Comparison of ENCODE assay signal across 19 mouse cellular contexts in genomic region chr2:126475681-126476410, GRCm38 (mm10). TPM values are rescaled to one million over a fixed set of nuclear protein-coding genes. Genes with fewer than 3 reads are reported as not detected.
DNase-seq lines count a peak whose midpoint lies in the region; ATAC-seq lines count a peak whose summit lies in the region.
"Had no signal": no experiment of that assay in that cellular context is flagged by ENCODE, and none has a peak within 500 bp of the region (broad histone marks: within the 10 kb centered on the region; RNA-seq: fewer than 3 reads in every experiment).

No protein-coding gene starts in this region.

- H3K4me3 ChIP-seq in heart, embryonic 11.5 days (ENCODE audit: low read depth, low read length), result no peak overlapping the region
- no peak overlapping the region for H3K4me3 ChIP-seq in brown adipose tissue, adult 24 weeks (ENCODE audit: insufficient read depth, low read depth, low read length)
- no peak overlapping the region for H3K4me3 ChIP-seq in forebrain, embryonic 12.5 days (replicated peaks)
- H3K4me3 ChIP-seq in hindbrain, embryonic 11.5 days (ENCODE audit: low read depth, low read length), result no peak overlapping the region
- H3K4me3 ChIP-seq: embryonic facial prominence, embryonic 13.5 days; forebrain, embryonic 13.5 days; heart, embryonic 13.5 days; hindbrain, embryonic 13.5 days; lung, embryonic 15.5 days; midbrain, embryonic 15.5 days had no signal

- H3K9ac ChIP-seq in heart, embryonic 11.5 days (ENCODE audit: low read depth, low read length), result no peak overlapping the region
- H3K9ac ChIP-seq in forebrain, embryonic 12.5 days, result no peak overlapping the region
- H3K9ac ChIP-seq in hindbrain, embryonic 11.5 days (ENCODE audit: low read depth, low read length), result no peak overlapping the region
- H3K9ac ChIP-seq: embryonic facial prominence, embryonic 13.5 days; forebrain, embryonic 13.5 days; heart, embryonic 13.5 days; hindbrain, embryonic 13.5 days; lung, embryonic 15.5 days; midbrain, embryonic 15.5 days had no signal

- no peaks in the 10 kb centered on the region for H3K9me3 ChIP-seq in heart, embryonic 11.5 days (replicated peaks; ENCODE audit: control insufficient read depth, low read length)
- no peaks in the 10 kb centered on the region for H3K9me3 ChIP-seq in forebrain, embryonic 12.5 days
- H3K9me3 ChIP-seq in hindbrain, embryonic 11.5 days (ENCODE audit: control insufficient read depth, low read length), result no peaks in the 10 kb centered on the region
- H3K9me3 ChIP-seq: embryonic facial prominence, embryonic 13.5 days; forebrain, embryonic 13.5 days; heart, embryonic 13.5 days; hindbrain, embryonic 13.5 days; lung, embryonic 15.5 days; midbrain, embryonic 15.5 days had no signal

- no peaks in the 10 kb centered on the region for H3K27me3 ChIP-seq in heart, embryonic 11.5 days (ENCODE audit: control insufficient read depth, insufficient read depth, low read length)
- H3K27me3 ChIP-seq in forebrain, embryonic 12.5 days, result no peaks in the 10 kb centered on the region
- H3K27me3 ChIP-seq in hindbrain, embryonic 11.5 days (ENCODE audit: control insufficient read depth, insufficient read depth, low read length), result no peaks in the 10 kb centered on the region
- H3K27me3 ChIP-seq: embryonic facial prominence, embryonic 13.5 days; forebrain, embryonic 13.5 days; heart, embryonic 13.5 days; hindbrain, embryonic 13.5 days; lung, embryonic 15.5 days; midbrain, embryonic 15.5 days had no signal

- no peak overlapping the region for H3K27ac ChIP-seq in heart, embryonic 11.5 days (ENCODE audit: low read depth, low read length)
- H3K27ac ChIP-seq in brown adipose tissue, adult 24 weeks (replicated peaks; ENCODE audit: low read depth, low read length), result peak overlapping the region; percentile 71
- no peak overlapping the region for H3K27ac ChIP-seq in forebrain, embryonic 12.5 days
- H3K27ac ChIP-seq in hindbrain, embryonic 11.5 days (ENCODE audit: low read depth, low read length), result no peak overlapping the region
- H3K27ac ChIP-seq: embryonic facial prominence, embryonic 13.5 days; forebrain, embryonic 13.5 days; heart, embryonic 13.5 days; hindbrain, embryonic 13.5 days; lung, embryonic 15.5 days; midbrain, embryonic 15.5 days had no signal

- H3K4me2 ChIP-seq in heart, embryonic 11.5 days, result no peak overlapping the region
- H3K4me2 ChIP-seq in forebrain, embryonic 12.5 days, result no peak overlapping the region
- H3K4me2 ChIP-seq in hindbrain, embryonic 11.5 days (replicated peaks; ENCODE audit: low read depth, low read length), result no peak overlapping the region
- H3K4me2 ChIP-seq: embryonic facial prominence, embryonic 13.5 days; forebrain, embryonic 13.5 days; heart, embryonic 13.5 days; hindbrain, embryonic 13.5 days; lung, embryonic 15.5 days; midbrain, embryonic 15.5 days had no signal

- no peak for ATAC-seq in heart, embryonic 11.5 days (replicated peaks; ENCODE audit: insufficient number of reproducible peaks, low FRiP score, low TSS enrichment)
- ATAC-seq in megakaryocyte progenitor cell, adult 5-6 weeks (replicated peaks; ENCODE audit: poor library complexity), result peak; percentile 89
- no peak for ATAC-seq in forebrain, embryonic 12.5 days (ENCODE audit: low FRiP score)
- no peak for ATAC-seq in hindbrain, embryonic 11.5 days (ENCODE audit: low FRiP score)
- ATAC-seq: activated CD4-positive, CD25-positive, alpha-beta regulatory T cell, adult 4 months; forebrain, embryonic 13.5 days; intestine, postnatal 0 days; midbrain, embryonic 15.5 days had no signal

- H3K36me3 ChIP-seq in heart, embryonic 11.5 days (ENCODE audit: control insufficient read depth, insufficient read depth, low read length), result no peaks in the 10 kb centered on the region
- H3K36me3 ChIP-seq in forebrain, embryonic 12.5 days (replicated peaks), result no peaks in the 10 kb centered on the region
- H3K36me3 ChIP-seq in hindbrain, embryonic 11.5 days (ENCODE audit: control insufficient read depth, insufficient read depth, low read length), result no peaks in the 10 kb centered on the region
- H3K36me3 ChIP-seq: embryonic facial prominence, embryonic 13.5 days; heart, embryonic 13.5 days; hindbrain, embryonic 13.5 days; lung, embryonic 15.5 days; midbrain, embryonic 15.5 days had no signal

- H3K4me1 ChIP-seq in heart, embryonic 11.5 days (ENCODE audit: control insufficient read depth, insufficient read depth, low read length), result no peaks in the 10 kb centered on the region
- H3K4me1 ChIP-seq in brown adipose tissue, adult 24 weeks (ENCODE audit: control insufficient read depth, insufficient read depth, insufficient read length, low read length), result no peaks in the 10 kb centered on the region
- no peaks in the 10 kb centered on the region for H3K4me1 ChIP-seq in forebrain, embryonic 12.5 days
- no peaks in the 10 kb centered on the region for H3K4me1 ChIP-seq in hindbrain, embryonic 11.5 days (replicated peaks; ENCODE audit: control insufficient read depth, insufficient read depth, low read length)
- H3K4me1 ChIP-seq: embryonic facial prominence, embryonic 13.5 days; forebrain, embryonic 13.5 days; heart, embryonic 13.5 days; hindbrain, embryonic 13.5 days; midbrain, embryonic 15.5 days had no signal

- 85% methylated on average over 11 of the region's 11 CpGs for WGBS in heart, embryonic 11.5 days (ENCODE audit: insufficient replicate concordance)
- 90% methylated on average over 11 of the region's 11 CpGs for WGBS in forebrain, embryonic 12.5 days
- 86% methylated on average over 11 of the region's 11 CpGs for WGBS in hindbrain, embryonic 11.5 days

- peak; percentile 15 for DNase-seq in heart, adult 8-10 months (ENCODE audit: low spot score)
- DNase-seq in 416B (ENCODE audit: low read depth), result peak; percentile 93
- DNase-seq in hindbrain, embryonic 11.5 days (ENCODE audit: low spot score), result no peak
- DNase-seq in gastrocnemius, adult 8-10 months (ENCODE audit: low spot score in 2 of 2), result no peak
- DNase-seq: cerebellum, adult 11-12 months; gastrocnemius, postnatal 10 days; kidney, postnatal 25 days had no signal

RNA-seq across cellular contexts. Expression of gene Atp8b4, which starts 24.6 kb away (rescaled TPM):
- under 1 TPM; 0.19 to 0.49 (median 0.33) TPM for total RNA-seq in heart, adult 8-10 months (2022)
- 0.17 and 0.25 TPM in 2 replicates for polyA plus RNA-seq in heart, embryonic 11.5 days (2014; fragmentation: Nextera tagmentation; extraction: Ambion mirVana)
- polyA plus RNA-seq in brown adipose tissue, adult 24 weeks (2012; ENCODE audit: insufficient read depth, insufficient read length, missing spikeins), result 0.21 and 0.44 TPM in 2 replicates
- total RNA-seq in megakaryocyte progenitor cell, adult 5-6 weeks (2015), result 276 and 297 TPM in 2 replicates
- 305 and 319 TPM in 2 replicates for total RNA-seq in megakaryocyte progenitor cell, adult 5-6 weeks (2017)
- 0.93 and 2.5 TPM in 2 replicates for polyA plus RNA-seq in forebrain, embryonic 12.5 days (2016; fragmentation: Nextera tagmentation; extraction: Ambion mirVana)
- polyA plus RNA-seq in hindbrain, embryonic 11.5 days (2014; fragmentation: Nextera tagmentation; extraction: Ambion mirVana), result 0.06 TPM in 1 of 2 replicates, not detected in the other
- total RNA-seq in gastrocnemius, adult 8-10 months (2022), result under 1 TPM; 0.10 to 0.25 (median 0.13) TPM
- polyA plus RNA-seq: forebrain, embryonic 13.5 days had no signal

Comparison
In these comparisons a context has a peak if more than half of its experiments do, and no peak if none do; other contexts are left out.
1. DNase-seq: peak in heart, adult 8-10 months (single experiment) and 416B (single experiment); none in hindbrain, embryonic 11.5 days (single experiment) and gastrocnemius, adult 8-10 months (0 of 2).